24 mouse cellular contexts compared by ENCODE assay signal in genomic region chr6:98955706-98956105, GRCm38 (mm10).
A peak's percentile ranks its signal among the peaks of the same experiment; 100 is the strongest.
DNase-seq lines count a peak whose midpoint lies in the region; ATAC-seq and TF ChIP-seq lines count a peak whose summit lies in the region.
"Had no signal": no experiment of that assay in that cellular context is flagged by ENCODE, and none has a peak within 500 bp of the region (broad histone marks: within the 10 kb centered on the region; RNA-seq: fewer than 3 reads in every experiment).

No protein-coding gene starts in this region.

- 0 out of 2 replicates have a peak, but pooled peaks have one; percentile 42 for ATAC-seq in embryonic facial prominence, embryonic 14.5 days (ENCODE audit: low read depth)
- ATAC-seq in lung, embryonic 14.5 days (ENCODE audit: insufficient read depth), result no peak
- no peak for ATAC-seq in lung, postnatal 0 days
- peak; percentile 62 for ATAC-seq in Patski
- no peak for ATAC-seq in intestine, embryonic 16.5 days
- ATAC-seq: CD4-positive, CD25-positive, alpha-beta regulatory T cell, adult 4 months; forebrain, embryonic 13.5 days had no signal

- TF ChIP-seq CTCF in lung, embryonic 14.5 days (IDR thresholded peaks at IDR 0.05; ENCODE audit: low read depth), result no peak
- TF ChIP-seq CTCF in lung, postnatal 0 days (IDR thresholded peaks at IDR 0.05), result no peak
- no peak for TF ChIP-seq CTCF in Patski (IDR thresholded peaks at IDR 0.05)

- H3K27me3 ChIP-seq in embryonic facial prominence, embryonic 14.5 days (replicated peaks; ENCODE audit: control insufficient read depth, insufficient read depth, low read length), result no peaks in the 10 kb centered on the region
- H3K27me3 ChIP-seq in embryonic facial prominence, embryonic 10.5 days (replicated peaks; ENCODE audit: low read depth, poor library complexity, severe bottlenecking), result no peaks in the 10 kb centered on the region
- H3K27me3 ChIP-seq in lung, embryonic 14.5 days (ENCODE audit: insufficient read depth, low read length), result no peaks in the 10 kb centered on the region
- H3K27me3 ChIP-seq in lung, postnatal 0 days (replicated peaks; ENCODE audit: insufficient read depth, low read length), result no peaks in the 10 kb centered on the region
- no peaks in the 10 kb centered on the region for H3K27me3 ChIP-seq in Patski
- no peaks in the 10 kb centered on the region for H3K27me3 ChIP-seq in myocyte (ENCODE audit: control insufficient read depth, insufficient read depth, insufficient read length)
- H3K27me3 ChIP-seq in intestine, embryonic 16.5 days (replicated peaks; ENCODE audit: control insufficient read depth, insufficient read depth, low read length), result no peaks in the 10 kb centered on the region
- H3K27me3 ChIP-seq: embryonic facial prominence, embryonic 12.5 days; hindbrain, embryonic 12.5 days had no signal

- POLR2A ChIA-PET in Patski (lab: Charles Lee), result no interaction called here

- no peak overlapping the region for H3K27ac ChIP-seq in embryonic facial prominence, embryonic 14.5 days (replicated peaks; ENCODE audit: low read depth, low read length)
- no peak overlapping the region for H3K27ac ChIP-seq in embryonic facial prominence, embryonic 10.5 days (replicated peaks)
- no peak overlapping the region for H3K27ac ChIP-seq in lung, embryonic 14.5 days (ENCODE audit: low read depth)
- H3K27ac ChIP-seq in lung, postnatal 0 days (ENCODE audit: low read length), result no peak overlapping the region
- no peak overlapping the region for H3K27ac ChIP-seq in intestine, embryonic 16.5 days (ENCODE audit: low read length)
- H3K27ac ChIP-seq: embryonic facial prominence, embryonic 12.5 days; forebrain, embryonic 10.5 days; forebrain, embryonic 13.5 days; heart, adult 2 months; hindbrain, embryonic 12.5 days; hindbrain, embryonic 15.5 days had no signal

- H3K4me2 ChIP-seq in embryonic facial prominence, embryonic 14.5 days (ENCODE audit: low read depth, low read length), result no peak overlapping the region
- no peak overlapping the region for H3K4me2 ChIP-seq in lung, embryonic 14.5 days
- H3K4me2 ChIP-seq in lung, postnatal 0 days (replicated peaks; ENCODE audit: low read depth, low read length), result no peak overlapping the region
- peak overlapping the region; percentile 88 for H3K4me2 ChIP-seq in myocyte (ENCODE audit: low read depth)
- H3K4me2 ChIP-seq in intestine, embryonic 16.5 days (ENCODE audit: low read depth, low read length), result no peak overlapping the region
- H3K4me2 ChIP-seq: embryonic facial prominence, embryonic 12.5 days; forebrain, embryonic 13.5 days; heart, embryonic 11.5 days; hindbrain, embryonic 12.5 days; hindbrain, embryonic 15.5 days had no signal

- H3K9me3 ChIP-seq in embryonic facial prominence, embryonic 14.5 days (ENCODE audit: control insufficient read depth, low read length), result no peaks in the 10 kb centered on the region
- no peaks in the 10 kb centered on the region for H3K9me3 ChIP-seq in embryonic facial prominence, embryonic 10.5 days
- no peaks in the 10 kb centered on the region for H3K9me3 ChIP-seq in lung, embryonic 14.5 days (ENCODE audit: low read depth, low read length)
- H3K9me3 ChIP-seq in lung, postnatal 0 days (ENCODE audit: low read length), result no peaks in the 10 kb centered on the region
- H3K9me3 ChIP-seq in intestine, embryonic 16.5 days (ENCODE audit: control insufficient read depth, low read length), result no peaks in the 10 kb centered on the region
- H3K9me3 ChIP-seq: embryonic facial prominence, embryonic 12.5 days; forebrain, embryonic 10.5 days; forebrain, embryonic 13.5 days; hindbrain, embryonic 12.5 days; hindbrain, embryonic 15.5 days had no signal

- peaks cover 11% of the 10 kb centered on the region for H3K4me1 ChIP-seq in embryonic facial prominence, embryonic 14.5 days (ENCODE audit: control insufficient read depth, insufficient read depth, low read length)
- H3K4me1 ChIP-seq in embryonic facial prominence, embryonic 10.5 days, result peaks cover 12% of the 10 kb centered on the region
- peaks cover 6% of the 10 kb centered on the region for H3K4me1 ChIP-seq in lung, embryonic 14.5 days (ENCODE audit: insufficient read depth)
- H3K4me1 ChIP-seq in lung, postnatal 0 days (ENCODE audit: insufficient read depth, low read depth, low read length), result peaks cover 10% of the 10 kb centered on the region; the same call in 1 of the 2 replicates
- H3K4me1 ChIP-seq in intestine, embryonic 16.5 days (ENCODE audit: control insufficient read depth, insufficient read depth, low read length), result peaks cover 23% of the 10 kb centered on the region

- no peak for TF ChIP-seq POLR2A in myocyte (IDR thresholded peaks at IDR 0.05; ENCODE audit: insufficient read length, low read depth)

- H3ac ChIP-seq in myocyte (ENCODE audit: control insufficient read depth, insufficient read length), result no peak overlapping the region

- in situ Hi-C loops in Patski (cut with MboI; ENCODE audit: low pct_unique_long_range_greater_than_20kb), result no loop called here

- DNase-seq in embryonic facial prominence, embryonic 14.5 days (ENCODE audit: low spot score), result no peak
- DNase-seq in embryonic facial prominence, embryonic 10.5 days (ENCODE audit: low spot score), result no peak
- peak; percentile 26 for DNase-seq in lung, embryonic 14.5 days
- no peak for DNase-seq in lung, postnatal 0 days (ENCODE audit: low spot score)
- no peak for DNase-seq in Patski (ENCODE audit: low read depth, low spot score)
- DNase-seq in right cerebral cortex, postnatal 25 days, result no peak
- DNase-seq: adrenal gland, adult 2 months; adrenal gland, postnatal 14 days; cerebellum, adult 11-12 months; cerebellum, adult 8-10 months; cerebellum, postnatal 10 days; cerebellum, postnatal 36 days; gastrocnemius, postnatal 25 days; heart, adult 2 months; kidney, adult 11 months had no signal

- H3K36me3 ChIP-seq in embryonic facial prominence, embryonic 14.5 days (ENCODE audit: control insufficient read depth, insufficient read depth, low read length), result peaks cover 14% of the 10 kb centered on the region
- H3K36me3 ChIP-seq in embryonic facial prominence, embryonic 10.5 days (replicated peaks), result peaks cover 55% of the 10 kb centered on the region
- peaks cover 18% of the 10 kb centered on the region; the same call in 1 of the 2 replicates for H3K36me3 ChIP-seq in lung, embryonic 14.5 days (ENCODE audit: insufficient read depth)
- no peaks in the 10 kb centered on the region for H3K36me3 ChIP-seq in lung, postnatal 0 days (ENCODE audit: insufficient read depth, low read length)
- peaks cover 11% of the 10 kb centered on the region for H3K36me3 ChIP-seq in myocyte (ENCODE audit: control insufficient read depth, insufficient read depth)
- H3K36me3 ChIP-seq in intestine, embryonic 16.5 days (ENCODE audit: control insufficient read depth, insufficient read depth, low read length), result peaks cover 9% of the 10 kb centered on the region; the same call in 1 of the 2 replicates
- H3K36me3 ChIP-seq: hindbrain, embryonic 15.5 days had no signal

- no peak overlapping the region for H3K4me3 ChIP-seq in embryonic facial prominence, embryonic 14.5 days (ENCODE audit: low read depth, low read length)
- H3K4me3 ChIP-seq in embryonic facial prominence, embryonic 10.5 days, result no peak overlapping the region
- no peak overlapping the region for H3K4me3 ChIP-seq in lung, embryonic 14.5 days (ENCODE audit: low read depth, low read length)
- no peak overlapping the region for H3K4me3 ChIP-seq in lung, postnatal 0 days (ENCODE audit: low read depth, low read length)
- peak overlapping the region; percentile 12 for H3K4me3 ChIP-seq in myocyte
- H3K4me3 ChIP-seq in intestine, embryonic 16.5 days (ENCODE audit: low read length), result no peak overlapping the region
- H3K4me3 ChIP-seq: embryonic facial prominence, embryonic 12.5 days; forebrain, embryonic 10.5 days; forebrain, embryonic 13.5 days; heart, adult 2 months; hindbrain, embryonic 12.5 days; hindbrain, embryonic 15.5 days had no signal

- H3K9ac ChIP-seq in embryonic facial prominence, embryonic 14.5 days (ENCODE audit: low read depth, low read length), result no peak overlapping the region
- H3K9ac ChIP-seq in lung, embryonic 14.5 days, result no peak overlapping the region
- H3K9ac ChIP-seq in lung, postnatal 0 days (replicated peaks; ENCODE audit: low read depth), result no peak overlapping the region
- no peak overlapping the region for H3K9ac ChIP-seq in intestine, embryonic 16.5 days (ENCODE audit: low read depth, low read length)
- H3K9ac ChIP-seq: embryonic facial prominence, embryonic 12.5 days; forebrain, embryonic 13.5 days; hindbrain, embryonic 12.5 days; hindbrain, embryonic 15.5 days had no signal

- peaks cover 15% of the 10 kb centered on the region for H3K79me2 ChIP-seq in myocyte (ENCODE audit: control insufficient read depth, insufficient read depth)

- WGBS in embryonic facial prominence, embryonic 14.5 days, result 54% methylated on average over 6 of the region's 6 CpGs
- WGBS in embryonic facial prominence, embryonic 10.5 days, result 84% methylated on average over 6 of the region's 6 CpGs
- WGBS in lung, embryonic 14.5 days, result 68% methylated on average over 6 of the region's 6 CpGs
- WGBS in lung, postnatal 0 days, result 69% methylated on average over 6 of the region's 6 CpGs
- WGBS in intestine, embryonic 16.5 days, result 72% methylated on average over 6 of the region's 6 CpGs

- CTCF ChIA-PET in Patski (lab: Charles Lee), result no interaction called here

- TF ChIP-seq EP300 in lung, postnatal 0 days (IDR thresholded peaks at IDR 0.05), result no peak

TF ChIP-seq in myocyte, 11 proteins besides CTCF, POLR2A, EP300 and RAD21:
- TF ChIP-seq TCF3 (IDR thresholded peaks at IDR 0.05; ENCODE audit: insufficient read length, low read depth) (no peak), USF1 (IDR thresholded peaks at IDR 0.05; ENCODE audit: low read depth) (no peak), CEBPB (IDR thresholded peaks at IDR 0.05; ENCODE audit: insufficient read depth, poor library complexity, severe bottlenecking) (no peak), REST (IDR thresholded peaks at IDR 0.05; ENCODE audit: insufficient read depth, insufficient read length) (no peak), POLR2AphosphoS2 (IDR thresholded peaks at IDR 0.05; ENCODE audit: insufficient read length, low read depth) (no peak), SRF (IDR thresholded peaks at IDR 0.05; ENCODE audit: control insufficient read depth, insufficient read length, low read depth) (peak; percentile 81), TCF12 (IDR thresholded peaks at IDR 0.05; ENCODE audit: insufficient read depth, poor library complexity, severe bottlenecking) (no peak), MAX (IDR thresholded peaks at IDR 0.05; ENCODE audit: low read depth) (no peak)

Comparison
In these comparisons a context has a peak if more than half of its experiments do, and no peak if none do; other contexts are left out.
1. ATAC-seq: peak in embryonic facial prominence, embryonic 14.5 days (single experiment) and Patski (single experiment); none in lung, embryonic 14.5 days (single experiment), lung, postnatal 0 days (single experiment) and intestine, embryonic 16.5 days (single experiment).